Mouse (Mus musculus): ENCODE results near the gene Nle1.
"Not testable (repeated sequence)": the region's sequence is repeated elsewhere in the genome, so short reads cannot be mapped to it uniquely, and the experiment has no call there.

Nle1 gene

GRCm38 (mm10) chr11:82907651-82908607, at the start of gene Nle1:
Gene Nle1 (minus strand): TSS chr11:82908411.
- DNase-seq (ENCODE audit: low spot score in 2 of 2), result peak; percentile 94 to 96

GRCm38 (mm10) chr11:82956925-82957324, 48.7 kb upstream of the Nle1 start:
- no peak for DNase-seq (ENCODE audit: low spot score in 2 of 2)

DNA sequence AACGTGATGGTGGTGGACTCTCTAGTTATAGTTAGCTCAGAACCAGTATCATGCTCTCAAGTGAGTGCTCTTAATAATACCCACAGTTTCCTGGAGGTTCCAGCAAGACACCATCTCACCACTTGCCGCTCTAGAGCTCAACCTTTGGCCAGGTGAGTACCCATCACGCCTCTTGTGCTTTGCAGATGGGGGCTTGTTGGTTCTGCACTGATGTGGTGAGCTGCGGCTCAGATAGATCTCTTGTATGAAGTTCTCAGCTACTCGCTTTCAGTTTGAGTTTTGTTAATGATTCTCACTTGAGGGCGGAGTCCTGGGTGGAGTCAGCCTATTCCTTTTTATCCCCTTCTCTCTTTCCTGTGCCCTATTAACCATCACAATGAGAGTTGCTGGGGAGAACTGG, 46.4 kb upstream of the Nle1 start:
- no peak for DNase-seq (ENCODE audit: low spot score in 2 of 2)

GRCm38 (mm10) chr11:82952612-82953542, 44.7 kb upstream of the Nle1 start:
- DNase-seq (ENCODE audit: low spot score in 2 of 2), result peak; percentile 19 to 50

GRCm38 (mm10) chr11:82951865-82952611, 43.8 kb upstream of the Nle1 start:
- peak; percentile 15 to 46 for DNase-seq (ENCODE audit: low spot score in 2 of 2)

GRCm38 (mm10) chr11:82950736-82951481, 42.7 kb upstream of the Nle1 start, which contains the start of gene Slfn5:
Gene Slfn5 (plus strand): TSS chr11:82951349.
- no peak for DNase-seq (ENCODE audit: low spot score in 2 of 2)

DNA sequence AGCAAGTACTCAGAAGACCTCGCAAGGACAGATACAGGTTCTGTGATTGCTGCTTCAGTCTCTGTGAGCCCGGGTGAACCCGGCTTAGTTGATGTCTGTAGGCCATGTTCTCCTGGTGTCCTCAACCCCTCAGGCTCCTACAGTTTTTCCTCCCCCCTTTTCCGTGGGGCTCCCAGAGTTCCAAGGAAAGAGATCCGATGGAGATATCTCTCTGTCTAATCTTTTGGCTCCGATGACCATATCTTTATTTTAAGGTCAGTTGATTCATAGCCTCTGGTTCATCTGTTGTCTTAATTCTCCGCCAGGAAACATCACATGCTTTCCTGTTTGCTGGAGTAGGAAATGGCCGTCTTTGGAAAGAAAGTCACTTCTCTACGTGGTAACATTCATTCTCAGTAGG, 40.8 kb upstream of the Nle1 start:
- no peak for DNase-seq (ENCODE audit: low spot score in 2 of 2)

DNA sequence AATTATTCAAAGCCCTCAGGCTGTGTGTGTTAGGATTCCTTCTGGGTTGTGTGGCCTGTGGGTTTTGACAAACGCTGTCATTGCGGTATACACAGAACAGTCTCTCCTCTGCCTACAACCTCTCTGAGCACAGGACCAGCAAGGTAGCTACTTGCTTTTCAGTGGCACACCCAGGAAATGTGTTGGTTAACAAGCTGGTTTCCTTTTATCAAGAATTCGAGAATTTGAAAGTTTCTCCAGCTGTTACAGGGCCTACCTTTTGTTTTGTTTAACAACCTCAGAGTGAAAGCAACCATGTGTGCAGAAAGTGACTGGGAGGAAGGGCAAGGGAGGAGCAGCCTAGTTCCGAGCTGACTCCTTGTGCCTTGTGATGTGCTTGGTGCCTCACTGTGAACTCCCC, 39.2 kb upstream of the Nle1 start:
- no peak for DNase-seq (ENCODE audit: low spot score in 2 of 2)

- DNase-seq (ENCODE audit: low spot score in 2 of 2), result no peak
Measured at GRCm38 (mm10) chr11:82945636-82946035, 37.4 kb upstream of the Nle1 start.

- DNase-seq (ENCODE audit: low spot score in 2 of 2), result no peak
Measured at GRCm38 (mm10) chr11:82943336-82943735, 35.1 kb upstream of the Nle1 start.

- no peak for DNase-seq (ENCODE audit: low spot score in 2 of 2)
Measured at GRCm38 (mm10) chr11:82933186-82933585, 25.0 kb upstream of the Nle1 start.

- not testable (repeated sequence) for DNase-seq (ENCODE audit: low spot score in 2 of 2)
Measured at GRCm38 (mm10) chr11:82931671-82932450, 23.6 kb upstream of the Nle1 start.

- DNase-seq (ENCODE audit: low spot score in 2 of 2), result not testable (repeated sequence)
Measured at GRCm38 (mm10) chr11:82931161-82931560, 22.9 kb upstream of the Nle1 start.

DNA sequence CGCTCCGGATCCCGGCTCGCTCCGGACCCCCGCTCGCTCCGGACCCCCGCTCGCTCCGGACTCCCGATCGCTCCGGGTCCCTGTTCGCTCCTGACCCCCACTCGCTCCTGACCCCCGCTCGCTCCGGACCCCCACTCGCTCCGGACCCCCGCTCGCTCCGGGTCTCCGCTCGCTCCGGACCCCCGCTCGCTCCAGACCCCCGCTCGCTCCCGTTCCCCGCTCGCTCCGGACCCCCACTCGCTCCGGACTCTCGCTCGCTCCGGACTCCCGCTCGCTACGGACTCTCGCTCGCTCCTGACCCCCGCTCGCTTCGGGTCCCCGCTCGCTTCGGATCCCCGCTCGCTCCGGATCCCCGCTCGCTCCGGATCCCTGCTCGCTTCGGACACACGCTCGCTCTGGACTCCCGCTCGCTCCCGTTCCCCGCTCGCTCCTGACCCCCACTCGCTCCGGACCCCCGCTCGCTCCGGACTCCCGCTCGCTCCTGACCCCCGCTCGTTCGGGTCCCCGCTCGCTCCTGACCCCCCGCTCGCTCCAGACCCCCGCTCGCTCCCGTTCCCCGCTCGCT, 22.3 kb upstream of the Nle1 start:
- not testable (repeated sequence) for DNase-seq (ENCODE audit: low spot score in 2 of 2)

DNA sequence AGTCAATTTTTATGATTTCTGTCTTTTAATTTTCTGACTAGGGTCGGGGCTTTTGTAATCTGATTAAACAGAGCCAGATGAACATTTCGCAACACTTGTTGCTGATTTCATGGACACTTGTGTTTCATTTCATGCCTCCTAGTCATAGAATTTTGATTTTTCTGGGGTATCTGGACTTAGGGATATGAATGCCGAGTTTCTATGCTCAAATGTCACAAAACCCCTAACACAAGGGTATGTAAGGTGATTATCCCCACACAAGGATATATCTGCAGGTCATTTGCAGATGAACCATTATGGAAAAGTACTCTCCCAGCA, 21.4 kb upstream of the Nle1 start:
- DNase-seq (ENCODE audit: low spot score in 2 of 2), result no peak

DNA sequence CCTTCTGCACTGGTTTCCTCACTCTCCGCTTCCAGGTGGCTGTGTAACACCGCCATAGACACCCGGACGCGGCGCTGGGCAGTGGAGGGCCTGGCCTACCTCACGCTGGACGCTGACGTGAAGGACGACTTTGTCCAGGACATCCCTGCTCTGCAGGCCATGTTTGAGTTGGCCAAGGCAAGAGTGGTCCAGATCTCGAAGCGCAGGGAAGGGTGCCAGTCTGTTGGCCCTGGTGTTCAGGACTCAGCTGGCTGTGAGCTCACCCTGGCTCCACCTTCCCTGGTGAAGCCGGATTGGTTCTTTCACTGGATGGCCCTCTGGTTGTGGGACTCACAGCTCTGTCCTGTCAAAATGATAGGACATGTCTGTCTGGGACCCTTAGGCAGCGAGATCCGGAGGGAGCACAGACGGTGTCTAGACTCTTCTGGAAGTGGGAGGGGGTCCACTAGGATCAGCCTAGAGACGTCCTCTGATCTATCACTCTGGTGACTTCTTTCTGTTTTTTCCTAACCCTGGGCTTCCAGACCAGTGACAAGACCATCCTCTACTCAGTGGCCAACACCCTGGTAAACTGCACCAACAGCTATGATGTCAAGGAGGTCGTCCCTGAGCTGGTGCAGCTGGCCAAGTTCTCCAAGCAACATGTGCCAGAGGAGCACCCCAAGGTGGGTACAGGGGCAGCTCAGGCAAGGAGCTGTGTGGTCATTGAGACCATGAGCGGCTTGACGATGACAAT, 20.9 kb upstream of the Nle1 start:
- DNase-seq (ENCODE audit: low spot score in 2 of 2), result no peak

DNA sequence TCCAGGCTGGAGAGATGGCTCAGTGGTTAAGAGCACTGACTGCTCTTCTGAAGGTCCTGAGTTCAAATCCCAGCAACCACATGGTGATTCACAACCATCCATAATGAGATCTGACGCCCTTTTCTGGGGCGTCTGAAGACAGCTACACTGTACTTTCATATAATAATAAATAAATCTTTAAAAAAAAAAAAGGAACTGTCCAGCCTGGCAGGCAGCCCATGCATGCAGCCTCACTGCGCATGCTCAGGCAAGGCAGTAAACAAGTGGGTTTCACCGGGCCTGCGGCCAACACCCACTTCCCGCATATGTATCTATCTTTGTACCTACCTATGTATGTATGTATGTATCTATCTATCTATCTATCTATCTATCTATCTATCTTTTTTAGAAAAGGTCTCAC, 15.7 kb upstream of the Nle1 start:
- not testable (repeated sequence) for DNase-seq (ENCODE audit: low spot score in 2 of 2)

DNA sequence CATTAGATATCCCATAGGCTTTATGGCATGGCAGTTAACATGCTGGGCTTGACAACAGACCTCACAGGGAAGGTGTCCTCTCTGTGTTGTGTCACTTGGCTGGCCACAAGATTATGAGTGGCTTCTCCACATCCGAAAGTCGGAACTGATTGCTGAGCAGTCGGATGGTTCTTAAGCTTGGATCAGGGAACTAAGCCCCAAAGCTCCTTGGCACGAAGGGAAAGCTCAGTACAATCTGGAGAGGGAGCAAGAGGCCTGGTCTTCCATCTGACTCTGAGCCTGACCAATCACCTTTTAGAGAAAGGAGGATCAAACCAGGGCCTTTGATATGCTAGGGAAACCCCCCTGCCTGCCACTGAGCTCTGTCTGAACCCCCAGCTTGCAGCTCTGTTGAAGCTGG, 13.5 kb upstream of the Nle1 start:
- DNase-seq (ENCODE audit: low spot score in 2 of 2), result no peak

DNA sequence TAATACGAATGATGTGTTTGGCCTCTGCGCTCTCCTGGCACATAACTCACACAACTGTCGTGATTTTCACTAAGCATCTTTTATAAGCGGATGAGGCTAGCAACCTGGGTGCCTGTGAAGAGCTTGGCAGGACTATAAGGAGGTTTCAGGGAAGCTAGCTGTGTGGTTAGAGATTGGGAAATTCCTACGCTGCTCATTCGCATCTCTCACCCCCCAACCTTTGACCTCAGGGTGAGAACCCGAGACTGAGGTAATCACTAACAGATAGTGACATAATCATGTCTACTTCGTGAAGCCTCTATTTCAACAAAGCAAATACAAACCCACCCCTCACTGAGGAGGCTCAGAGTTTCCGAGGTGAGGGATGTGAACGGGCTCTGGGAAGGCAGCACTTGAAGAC, 12.6 kb upstream of the Nle1 start:
- no peak for DNase-seq (ENCODE audit: low spot score in 2 of 2)
